Mouse (Mus musculus) adipocyte (in vitro differentiated cells): ENCODE results near the gene Usp9x.

Source experiments
- DNase-seq: peaks from one replicate; pipeline ENCODE4 v3.0.0-alpha.2; 2016; ENCODE audit warnings: low spot score

The Usp9x gene

DNA sequence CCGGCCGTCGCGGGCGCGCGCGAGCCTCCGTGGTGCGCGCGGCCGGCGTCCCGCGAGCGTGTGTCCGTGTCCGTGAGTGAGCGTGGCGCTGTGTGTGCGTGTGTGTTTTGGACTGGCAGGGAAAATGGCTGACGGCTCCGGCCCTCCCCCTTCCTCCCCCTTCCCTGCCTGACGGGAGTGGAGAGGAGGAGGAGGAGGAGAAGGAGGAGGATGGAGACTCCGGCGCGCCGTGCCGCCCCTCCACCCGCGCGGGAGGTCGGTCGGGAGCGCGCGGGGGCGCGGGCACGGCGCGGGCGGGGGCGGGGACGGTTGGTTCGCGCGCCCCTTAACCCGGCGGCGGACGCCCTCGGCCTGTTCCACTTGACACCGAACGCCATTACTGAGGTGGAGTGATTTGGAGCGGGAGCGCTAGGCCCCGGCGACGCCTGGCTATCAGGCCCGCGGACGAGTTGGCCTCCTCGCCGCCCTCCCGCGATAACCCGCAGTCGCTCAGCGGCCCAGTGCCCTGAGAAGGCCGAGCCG lies 1.2 kb downstream of the Usp9x start:
- peak; percentile 65 for DNase-seq

DNA sequence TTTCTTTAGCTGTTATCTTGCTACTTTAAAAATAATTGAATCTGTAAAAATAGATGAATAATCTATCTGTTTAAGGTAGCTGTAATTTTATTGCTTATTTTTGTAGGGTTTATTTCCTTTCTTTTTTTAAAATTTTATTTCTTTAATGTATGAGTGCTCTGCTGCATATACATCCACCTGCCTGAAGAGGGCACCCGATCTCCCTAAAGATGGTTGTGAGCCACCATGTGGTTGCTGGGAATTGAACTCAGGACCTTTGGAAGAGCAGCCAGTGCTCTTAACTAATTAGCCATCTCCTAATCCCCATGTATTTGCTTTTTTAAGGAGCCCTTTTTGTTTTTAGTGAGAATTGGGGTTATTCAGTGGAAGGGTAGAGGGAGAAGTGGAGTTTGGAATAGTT lies 14.3 kb downstream of the Usp9x start:
- DNase-seq, result no peak

DNA sequence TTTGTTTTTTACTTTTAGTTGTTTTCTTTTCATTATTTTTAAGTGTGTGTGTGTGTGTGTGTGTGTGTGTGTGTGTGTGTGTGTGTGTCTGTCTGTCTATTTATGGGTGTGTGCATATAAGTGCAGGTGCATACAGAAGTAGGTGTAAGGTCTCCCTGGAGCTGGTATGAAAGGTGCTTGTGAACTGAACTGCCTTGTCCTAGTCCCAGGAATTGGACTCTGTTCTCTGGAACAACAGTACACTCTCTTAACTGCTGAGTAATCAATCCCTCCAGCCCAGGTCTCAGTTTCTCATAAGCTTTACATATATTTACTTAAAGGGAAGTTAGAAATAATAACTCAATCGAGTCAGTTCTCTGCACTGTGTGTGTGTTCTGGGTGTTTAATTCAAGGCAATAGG lies 25.7 kb downstream of the Usp9x start:
- no peak for DNase-seq

DNA sequence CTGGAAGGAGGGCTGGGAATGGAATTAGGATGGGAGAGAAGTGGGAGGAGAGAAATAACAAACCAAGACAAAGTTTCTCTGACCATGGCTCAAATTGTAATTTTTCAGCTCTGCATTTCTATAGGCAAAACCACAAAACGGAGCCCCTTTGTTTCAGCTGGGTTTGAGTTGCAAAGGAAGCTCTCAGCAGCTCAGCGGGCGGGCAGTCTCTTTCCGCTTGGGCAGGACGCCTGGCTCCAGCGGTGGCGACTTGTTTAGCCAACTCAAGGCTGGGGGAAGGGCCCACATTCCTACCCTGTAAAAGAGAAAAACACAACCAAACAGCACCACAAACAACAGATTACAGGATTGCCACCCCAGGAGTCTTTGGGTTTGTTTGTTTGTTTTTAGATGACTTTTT lies 135.2 kb downstream of the Usp9x start:
- DNase-seq, result no peak

DNA sequence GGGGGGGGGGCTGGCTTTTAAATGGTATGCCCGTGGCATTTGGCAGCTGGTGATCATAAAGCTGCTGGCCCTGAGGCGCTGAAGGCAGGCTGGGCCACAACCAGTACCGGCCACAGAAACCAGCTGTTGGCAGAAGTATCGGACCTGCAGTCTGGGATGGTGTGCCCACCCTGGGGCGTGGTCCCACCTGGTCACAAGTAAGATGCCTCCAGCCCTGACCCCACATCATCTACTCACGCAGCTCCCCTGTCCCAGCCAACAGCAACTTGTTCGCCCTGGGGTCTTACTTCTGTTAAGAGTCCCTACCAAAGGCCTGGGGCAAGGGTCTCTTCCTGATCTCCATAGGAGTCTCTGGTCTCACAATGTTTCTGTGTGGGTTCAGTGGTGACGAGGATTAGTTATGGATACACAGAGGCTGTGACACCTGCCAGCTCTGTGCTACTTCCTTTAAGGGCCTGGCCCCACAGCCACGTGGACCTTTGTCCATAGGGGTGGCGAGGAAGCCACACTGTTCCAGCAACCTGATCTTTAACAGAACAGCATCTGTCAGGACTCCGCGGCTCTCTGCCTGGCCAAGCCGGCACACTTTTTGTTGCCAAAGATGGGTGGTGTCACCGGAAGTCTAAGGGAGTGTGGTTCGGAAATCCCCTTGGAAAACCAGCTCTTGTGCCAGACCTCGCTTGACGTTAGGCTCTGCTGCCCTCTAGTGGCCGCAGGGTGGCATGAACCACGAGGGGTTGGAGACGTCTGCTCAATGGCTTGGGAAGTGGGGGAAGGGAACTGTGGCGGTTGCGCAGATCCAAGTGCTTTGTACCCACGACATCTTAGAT lies 136.4 kb downstream of the Usp9x start:
- peak; percentile 97 for DNase-seq

DNA sequence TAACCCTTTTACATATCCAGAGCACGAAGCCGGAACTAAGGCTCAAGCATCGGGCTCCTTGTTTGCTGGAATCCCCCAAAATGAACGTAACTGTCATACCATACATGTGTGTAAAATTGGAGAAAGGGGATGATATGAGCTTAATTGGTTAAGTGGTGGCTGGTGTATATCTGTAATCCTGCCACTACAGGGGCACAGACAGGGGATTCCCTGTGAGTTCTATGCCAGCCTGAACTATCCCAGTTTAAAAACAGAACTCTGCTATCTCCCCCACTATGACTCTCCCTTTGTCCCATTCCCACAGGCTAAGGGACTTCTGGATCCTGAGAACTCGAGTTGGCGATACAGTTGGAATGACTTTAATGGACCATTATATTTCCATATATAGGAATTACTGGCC lies 137.1 kb downstream of the Usp9x start:
- no peak for DNase-seq

DNA sequence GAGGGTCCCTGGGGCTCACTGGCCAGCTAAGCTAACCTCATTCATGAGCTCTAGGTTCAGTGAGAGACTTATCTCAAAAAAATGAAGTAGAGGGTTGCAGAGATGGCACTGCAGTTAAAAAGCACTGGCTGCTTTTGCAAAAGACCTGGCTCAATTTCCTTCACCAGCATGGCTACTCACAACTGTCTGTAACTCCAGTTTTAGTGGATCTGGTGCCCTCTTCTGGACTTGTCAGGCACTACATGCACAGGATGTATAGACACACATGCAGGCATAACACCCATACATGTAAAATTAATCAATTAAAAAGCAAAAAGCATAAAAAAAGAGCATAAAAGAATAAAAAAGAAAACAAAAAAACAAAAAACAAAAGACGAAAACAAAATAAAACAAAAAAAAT lies 143.0 kb downstream of the Usp9x start:
- DNase-seq, result no peak
